Mouse (Mus musculus) cerebellum, postnatal 10 days (tissue): ENCODE measurements at regions not wholly inside any gene's neighbourhood (a gene's known extent, or its start where the extent isn't known, plus 50 kb on each side); places are given as distances from the start of the nearest gene placed in this dataset.
A peak's percentile ranks its signal among the peaks of the same experiment; 100 is the strongest.

Experiments
- DNase-seq, 2 experiments: peaks; one replicate each; pipeline ENCODE4 v3.0.0; 2021; ENCODE audit warnings: mixed read lengths in 2 of 2

- no peak for DNase-seq
Observed at GRCm38 (mm10) chr16:84318091-84318490, 196.8 kb upstream of the A730009L09Rik start.

DNA sequence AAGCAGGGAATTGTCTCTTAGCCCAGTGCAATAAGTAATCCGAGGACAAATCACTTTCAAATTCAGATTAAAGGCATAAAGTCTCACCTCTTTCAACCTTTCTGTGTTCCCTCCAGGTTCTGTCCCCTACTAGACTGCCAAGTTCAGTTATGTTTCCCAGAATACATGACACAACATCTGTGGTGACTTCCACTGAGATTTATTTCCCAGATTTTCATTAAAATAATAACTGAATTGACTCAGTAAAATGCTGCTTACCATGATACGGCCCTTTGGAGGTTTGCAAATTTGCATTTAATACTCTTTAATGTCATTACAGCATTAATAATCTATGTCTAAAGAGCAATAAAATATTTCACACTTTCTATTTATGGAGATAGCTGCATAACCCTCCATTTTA is 193.4 kb upstream of the A730009L09Rik start:
- no peak for DNase-seq

DNA sequence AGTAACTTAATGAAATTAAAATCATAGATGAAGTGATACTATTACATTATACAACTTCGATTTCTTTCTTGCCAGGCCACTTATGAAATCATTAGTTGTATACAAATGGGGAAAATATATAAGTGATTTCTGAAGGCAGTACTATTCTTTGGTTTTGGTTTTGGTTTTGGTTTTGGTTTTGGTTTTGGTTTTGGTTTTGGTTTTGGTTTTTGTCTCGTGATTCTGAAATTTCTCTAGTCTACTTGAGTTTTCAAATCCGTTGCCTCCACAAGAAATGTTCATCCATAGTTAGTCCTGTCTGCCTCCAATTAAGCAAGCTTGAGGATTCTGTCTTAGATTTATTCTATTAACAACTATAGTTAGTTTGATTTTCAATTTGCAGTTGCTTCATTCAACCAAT is 184.6 kb upstream of the A730009L09Rik start:
- DNase-seq, result no peak

- no peak for DNase-seq
Observed at GRCm38 (mm10) chr16:84346089-84346488, 168.8 kb upstream of the A730009L09Rik start.

DNA sequence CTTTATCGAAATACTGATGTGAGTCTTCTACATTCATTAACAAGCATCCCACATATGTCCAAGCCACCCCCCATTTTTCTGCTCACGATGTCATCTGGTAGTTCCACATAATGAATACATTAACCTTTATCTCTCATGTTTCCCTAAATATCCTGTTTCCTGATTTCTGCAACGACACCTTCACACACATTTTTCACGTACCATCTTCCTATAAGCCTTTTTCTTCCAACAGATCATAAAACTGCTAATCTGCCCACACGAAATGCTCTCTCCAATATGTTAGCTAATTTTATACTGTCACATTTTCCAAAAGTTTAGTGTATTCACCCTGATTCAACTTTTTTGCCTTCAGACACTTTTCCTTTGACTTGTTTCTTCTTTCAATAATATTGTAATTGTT is 159.8 kb upstream of the A730009L09Rik start:
- no peak for DNase-seq

DNA sequence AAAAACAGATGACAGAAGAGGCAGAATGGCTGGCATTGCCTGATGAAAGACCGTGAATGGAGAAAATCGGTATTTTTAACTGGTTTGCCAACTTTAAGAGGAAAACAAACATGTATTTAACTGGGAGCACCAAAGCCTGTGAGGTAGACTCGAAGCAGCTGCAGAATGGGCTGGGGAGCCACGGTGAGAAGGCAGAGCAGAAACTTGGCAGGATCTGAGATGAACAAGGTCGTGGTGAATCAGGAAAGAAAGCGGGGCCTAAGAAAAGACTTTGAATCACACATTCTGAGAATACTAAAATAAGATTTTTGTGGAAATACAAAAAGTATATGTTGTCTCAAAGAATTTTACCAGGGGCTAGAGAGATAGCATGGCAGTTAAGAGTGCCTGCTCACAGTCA is 149.0 kb upstream of the A730009L09Rik start:
- no peak for DNase-seq

DNA sequence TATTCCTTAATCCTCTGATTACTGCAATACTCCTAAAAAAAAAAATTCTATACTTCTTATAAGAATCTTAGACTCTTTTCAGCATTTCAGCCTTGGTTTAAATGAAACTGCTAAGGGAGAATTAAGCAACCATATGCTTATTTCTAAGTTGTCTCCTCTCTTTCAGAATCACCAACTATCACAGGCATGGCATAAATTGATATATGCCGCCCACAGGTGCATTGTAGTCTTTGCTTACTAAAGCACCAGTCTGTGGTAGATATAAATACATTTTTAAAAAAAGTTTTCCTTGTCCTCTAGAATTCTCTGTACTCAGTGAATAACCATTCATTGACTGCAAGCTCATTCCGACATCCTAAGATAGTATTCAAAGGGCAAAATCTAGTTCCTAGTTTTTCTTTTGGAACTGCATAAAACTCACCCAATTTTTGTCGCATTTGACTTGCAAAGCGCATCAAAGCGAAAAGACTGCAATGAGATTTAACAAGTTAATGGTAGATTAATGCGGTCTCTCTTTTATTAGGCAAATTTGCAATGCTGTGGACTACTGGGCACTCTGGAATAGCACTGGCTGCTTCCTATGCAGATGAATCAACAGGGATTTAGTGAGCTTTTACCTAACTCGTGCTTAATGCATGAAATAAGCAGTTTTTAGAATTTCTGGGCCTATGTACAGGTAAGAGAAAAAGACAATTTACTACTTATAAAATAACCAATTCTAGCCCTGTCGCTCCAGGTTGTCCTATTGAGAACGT is 145.8 kb upstream of the A730009L09Rik start:
- DNase-seq, result no peak

DNA sequence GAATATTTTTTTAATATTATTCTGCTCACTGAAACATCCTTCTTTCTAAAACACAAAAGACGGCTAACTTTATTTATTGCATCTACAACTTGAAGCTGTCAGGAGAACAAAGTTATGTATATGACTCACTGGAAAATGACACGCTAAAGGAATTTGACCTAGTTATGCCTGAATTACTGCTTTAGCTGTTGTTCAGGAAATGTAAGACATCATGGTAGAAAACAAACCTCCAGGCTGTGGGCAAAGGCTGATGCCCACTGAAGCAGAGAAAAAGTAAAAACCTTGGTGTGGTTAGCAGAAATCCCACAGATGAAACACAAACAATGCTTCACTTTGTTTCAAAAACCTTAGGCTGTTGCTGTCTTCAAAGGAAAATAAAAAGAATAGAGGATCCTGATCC is 136.5 kb upstream of the A730009L09Rik start:
- DNase-seq, result no peak

GRCm38 (mm10) chr16:84391756-84392155 is 123.2 kb upstream of the A730009L09Rik start:
- DNase-seq, result no peak

DNA sequence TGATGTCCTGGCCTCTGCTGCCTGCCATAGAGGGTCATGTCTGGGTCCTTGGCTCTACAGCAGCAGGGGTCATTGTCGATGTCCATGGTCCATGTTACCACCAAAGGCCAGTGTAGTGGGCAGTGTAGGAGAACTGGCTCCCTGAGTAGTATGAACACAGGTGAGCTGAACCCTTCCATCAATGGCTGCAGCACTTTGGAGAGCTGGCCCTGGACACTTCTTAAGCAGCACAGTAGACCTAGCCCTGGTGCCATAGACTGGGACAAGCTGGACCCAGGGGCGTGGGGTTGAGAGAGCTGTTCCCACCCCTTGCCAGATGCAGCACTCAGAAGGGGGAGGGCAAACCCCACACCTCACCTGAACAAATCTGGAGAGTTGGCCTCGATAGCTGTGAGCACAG is 120.0 kb upstream of the A730009L09Rik start:
- DNase-seq, result no peak

- no peak for DNase-seq
Observed at GRCm38 (mm10) chr16:84421650-84422049, 93.3 kb upstream of the A730009L09Rik start.

DNA sequence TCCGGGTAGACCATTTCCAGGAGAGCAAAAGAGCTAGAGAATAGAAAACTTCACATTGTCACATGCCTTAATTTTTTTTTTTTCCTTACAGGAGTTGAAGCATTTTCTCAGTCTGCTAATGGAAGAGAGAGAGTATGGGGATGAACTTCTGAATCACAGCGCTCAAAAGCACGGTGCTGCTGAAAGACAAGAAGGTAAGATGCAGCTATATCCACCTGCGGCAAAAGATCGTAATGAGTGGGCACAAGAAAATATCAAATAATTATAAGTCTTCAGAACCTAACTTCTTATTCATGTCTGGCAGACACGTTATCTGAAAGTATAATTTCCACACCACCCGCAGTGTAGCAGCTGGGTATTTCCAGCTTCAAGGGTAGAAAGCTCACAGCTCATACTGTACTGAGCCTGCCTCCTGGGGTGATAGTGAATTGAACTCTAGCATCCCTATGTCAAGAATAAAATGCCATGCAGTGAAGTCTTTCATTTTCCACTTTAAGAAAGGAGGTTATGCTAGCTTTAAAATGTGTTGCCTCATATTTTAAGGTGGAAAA is 87.9 kb upstream of the A730009L09Rik start:
- DNase-seq, result peak in 1 of 2 experiments; percentile 6

GRCm38 (mm10) chr16:84456596-84456995 is 58.3 kb upstream of the A730009L09Rik start:
- no peak for DNase-seq

GRCm38 (mm10) chr16:84462150-84462549 is 52.8 kb upstream of the A730009L09Rik start:
- no peak for DNase-seq
